9 mouse cellular contexts compared by ENCODE assay signal in genomic region chr2:152397004-152397589, GRCm38 (mm10). TPM values are rescaled to one million over a fixed set of nuclear protein-coding genes. Genes with fewer than 3 reads are reported as not detected.
DNase-seq lines count a peak whose midpoint lies in the region; ATAC-seq lines count a peak whose summit lies in the region.
"Had no signal": no experiment of that assay in that cellular context is flagged by ENCODE, and none has a peak within 500 bp of the region (broad histone marks: within the 10 kb centered on the region; RNA-seq: fewer than 3 reads in every experiment).

No protein-coding gene starts in this region.

- peak overlapping the region; percentile 98 for H3K27ac ChIP-seq in forebrain, embryonic 11.5 days (ENCODE audit: low read depth, low read length)
- peak overlapping the region; percentile 98 for H3K27ac ChIP-seq in heart, embryonic 16.5 days (ENCODE audit: low read length)
- H3K27ac ChIP-seq in liver, embryonic 15.5 days (replicated peaks), result peak overlapping the region; percentile 94
- H3K27ac ChIP-seq in neural tube, embryonic 15.5 days (replicated peaks), result peak overlapping the region; percentile 99

- peaks cover 13% of the 10 kb centered on the region for H3K4me1 ChIP-seq in forebrain, embryonic 11.5 days (replicated peaks; ENCODE audit: control insufficient read depth, insufficient read depth, low read length)
- H3K4me1 ChIP-seq in heart, embryonic 16.5 days (ENCODE audit: control insufficient read depth, insufficient read depth, low read length), result peaks cover 31% of the 10 kb centered on the region
- H3K4me1 ChIP-seq in liver, embryonic 15.5 days (replicated peaks), result peaks cover 58% of the 10 kb centered on the region
- peaks cover 43% of the 10 kb centered on the region for H3K4me1 ChIP-seq in neural tube, embryonic 15.5 days

- DNase-seq in CD4-positive, CD25-positive, alpha-beta regulatory T cell, adult 2 months (ENCODE audit: low read depth, low spot score), result peak; percentile 76
- DNase-seq in adrenal gland, postnatal 4 days (ENCODE audit: low spot score in 2 of 2), result peak; percentile 64 to 68
- DNase-seq in forebrain, embryonic 11.5 days (ENCODE audit: low spot score), result peak; percentile 92
- peak; percentile 76 to 93 for DNase-seq in kidney, postnatal 25 days
- peak; percentile 84 for DNase-seq in testis, postnatal 14 days (ENCODE audit: low spot score)

- peak overlapping the region; percentile 93 for H3K9ac ChIP-seq in forebrain, embryonic 11.5 days (ENCODE audit: low read length)
- H3K9ac ChIP-seq in heart, embryonic 16.5 days (ENCODE audit: low read length), result peak overlapping the region; percentile 98
- H3K9ac ChIP-seq in liver, embryonic 15.5 days, result peak overlapping the region; percentile 76
- peak overlapping the region; percentile 97 for H3K9ac ChIP-seq in neural tube, embryonic 15.5 days (replicated peaks)

- no peaks in the 10 kb centered on the region; the same call in 1 of the 2 replicates for H3K36me3 ChIP-seq in forebrain, embryonic 11.5 days (ENCODE audit: control insufficient read depth, insufficient read depth, low read length)
- H3K36me3 ChIP-seq in heart, embryonic 16.5 days (ENCODE audit: control insufficient read depth, insufficient read depth), result no peaks in the 10 kb centered on the region
- H3K36me3 ChIP-seq in liver, embryonic 15.5 days (replicated peaks), result no peaks in the 10 kb centered on the region
- no peaks in the 10 kb centered on the region for H3K36me3 ChIP-seq in neural tube, embryonic 15.5 days

- H3K9me3 ChIP-seq in forebrain, embryonic 11.5 days (ENCODE audit: control insufficient read depth, low read length), result no peaks in the 10 kb centered on the region
- H3K9me3 ChIP-seq in heart, embryonic 16.5 days (replicated peaks; ENCODE audit: control insufficient read depth, low read length), result no peaks in the 10 kb centered on the region
- no peaks in the 10 kb centered on the region for H3K9me3 ChIP-seq in liver, embryonic 15.5 days (replicated peaks)
- no peaks in the 10 kb centered on the region for H3K9me3 ChIP-seq in neural tube, embryonic 15.5 days (replicated peaks)

- H3K4me3 ChIP-seq in forebrain, embryonic 11.5 days (ENCODE audit: low read depth, low read length), result peak overlapping the region; percentile 93
- H3K4me3 ChIP-seq in heart, embryonic 16.5 days (ENCODE audit: low read length), result peak overlapping the region; percentile 91
- H3K4me3 ChIP-seq in liver, embryonic 15.5 days (replicated peaks), result peak overlapping the region; percentile 83
- peak overlapping the region; percentile 88 for H3K4me3 ChIP-seq in neural tube, embryonic 15.5 days (replicated peaks)

- peak; percentile 8; the same call in 1 of the 2 replicates for ATAC-seq in forebrain, embryonic 11.5 days (replicated peaks; ENCODE audit: low FRiP score)
- 0 out of 2 replicates have a peak, but pooled peaks have one; percentile 7 for ATAC-seq in heart, embryonic 16.5 days (replicated peaks; ENCODE audit: extremely low read depth, insufficient read depth, low FRiP score)
- peak; percentile 8; the same call in 1 of the 2 replicates for ATAC-seq in liver, embryonic 15.5 days (ENCODE audit: insufficient read depth)
- ATAC-seq in neural tube, embryonic 15.5 days (ENCODE audit: low FRiP score), result peak; percentile 6

- H3K4me2 ChIP-seq in forebrain, embryonic 11.5 days (ENCODE audit: low read depth, low read length, severe bottlenecking), result peak overlapping the region; percentile 62
- H3K4me2 ChIP-seq in heart, embryonic 16.5 days (ENCODE audit: low read depth, low read length), result peak overlapping the region; percentile 94
- H3K4me2 ChIP-seq in liver, embryonic 15.5 days, result peak overlapping the region; percentile 100
- peak overlapping the region; percentile 82 for H3K4me2 ChIP-seq in neural tube, embryonic 15.5 days

- WGBS in forebrain, embryonic 11.5 days, result under 1% methylated on average over 76 of the region's 77 CpGs
- whole genome bisulfite sequencing in heart, embryonic 16.5 days, result 0% methylated on average over 64 of the region's 77 CpGs
- WGBS in liver, embryonic 15.5 days (ENCODE audit: insufficient replicate concordance), result under 1% methylated on average over 77 of the region's 77 CpGs
- WGBS in neural tube, embryonic 15.5 days, result under 1% methylated on average over 74 of the region's 77 CpGs

- no peaks in the 10 kb centered on the region for H3K27me3 ChIP-seq in forebrain, embryonic 11.5 days (ENCODE audit: control insufficient read depth, insufficient read depth, low read length)
- no peaks in the 10 kb centered on the region for H3K27me3 ChIP-seq in heart, embryonic 16.5 days (ENCODE audit: control insufficient read depth, insufficient read depth, low read length)
- H3K27me3 ChIP-seq in liver, embryonic 15.5 days, result no peaks in the 10 kb centered on the region; the same call in 1 of the 2 replicates
- no peaks in the 10 kb centered on the region for H3K27me3 ChIP-seq in neural tube, embryonic 15.5 days (replicated peaks)

RNA-seq across cellular contexts. Expression of gene Sox12, which starts 0.8 kb away (rescaled TPM):
- total RNA-seq in adrenal gland, postnatal 4 days (2021), result 10 to 100 TPM; 50.9 to 51.1 TPM
- polyA plus RNA-seq in forebrain, embryonic 11.5 days (2014; fragmentation: Nextera tagmentation; extraction: Ambion mirVana), result 20.4 and 22.9 TPM in 2 replicates
- 5.4 and 7.3 TPM in 2 replicates for polyA plus RNA-seq in heart, embryonic 16.5 days (2015; fragmentation: Nextera tagmentation; extraction: Ambion mirVana)
- polyA plus RNA-seq in liver, embryonic 15.5 days (2015; fragmentation: Nextera tagmentation; extraction: Ambion mirVana), result 1.2 and 1.5 TPM in 2 replicates
- 10.1 and 12.1 TPM in 2 replicates for polyA plus RNA-seq in neural tube, embryonic 15.5 days (2015; fragmentation: Nextera tagmentation; extraction: Ambion mirVana)

RNA-seq across cellular contexts. Expression of gene Zcchc3, which starts 17.7 kb away (rescaled TPM):
- 10 to 100 TPM; 18.5 to 20.2 TPM for total RNA-seq in adrenal gland, postnatal 4 days (2021)
- 59.4 and 63.9 TPM in 2 replicates for polyA plus RNA-seq in forebrain, embryonic 11.5 days (2014; fragmentation: Nextera tagmentation; extraction: Ambion mirVana)
- polyA plus RNA-seq in heart, embryonic 16.5 days (2015; fragmentation: Nextera tagmentation; extraction: Ambion mirVana), result 24.3 and 26.0 TPM in 2 replicates
- 9.1 and 9.5 TPM in 2 replicates for polyA plus RNA-seq in liver, embryonic 15.5 days (2015; fragmentation: Nextera tagmentation; extraction: Ambion mirVana)
- 17.5 and 18.7 TPM in 2 replicates for polyA plus RNA-seq in neural tube, embryonic 15.5 days (2015; fragmentation: Nextera tagmentation; extraction: Ambion mirVana)

RNA-seq across cellular contexts. Expression of gene 6820408C15Rik, which starts 18.3 kb away (rescaled TPM):
- total RNA-seq in adrenal gland, postnatal 4 days (2021), result under 1 TPM; 0.37 to 0.56 TPM
- 0.41 and 0.79 TPM in 2 replicates for polyA plus RNA-seq in forebrain, embryonic 11.5 days (2014; fragmentation: Nextera tagmentation; extraction: Ambion mirVana)
- polyA plus RNA-seq in heart, embryonic 16.5 days (2015; fragmentation: Nextera tagmentation; extraction: Ambion mirVana), result 3.5 TPM in 2 replicates
- 0.13 and 0.20 TPM in 2 replicates for polyA plus RNA-seq in liver, embryonic 15.5 days (2015; fragmentation: Nextera tagmentation; extraction: Ambion mirVana)
- polyA plus RNA-seq in neural tube, embryonic 15.5 days (2015; fragmentation: Nextera tagmentation; extraction: Ambion mirVana), result 1.2 and 1.5 TPM in 2 replicates
- total RNA-seq: common myeloid progenitor, adult 5-6 weeks had no signal

RNA-seq across cellular contexts. Expression of gene Nrsn2, which starts 20.7 kb away (rescaled TPM):
- 1 to 10 TPM; 4.4 to 4.5 TPM for total RNA-seq in adrenal gland, postnatal 4 days (2021)
- polyA plus RNA-seq in forebrain, embryonic 11.5 days (2014; fragmentation: Nextera tagmentation; extraction: Ambion mirVana), result 6.3 and 7.6 TPM in 2 replicates
- polyA plus RNA-seq in heart, embryonic 16.5 days (2015; fragmentation: Nextera tagmentation; extraction: Ambion mirVana), result 1.2 and 1.3 TPM in 2 replicates
- polyA plus RNA-seq in liver, embryonic 15.5 days (2015; fragmentation: Nextera tagmentation; extraction: Ambion mirVana), result not detected in 2 replicates
- 50.9 and 60.3 TPM in 2 replicates for polyA plus RNA-seq in neural tube, embryonic 15.5 days (2015; fragmentation: Nextera tagmentation; extraction: Ambion mirVana)
- total RNA-seq: common myeloid progenitor, adult 5-6 weeks had no signal

RNA-seq across cellular contexts. Expression of gene Trib3, which starts 53.3 kb away (rescaled TPM):
- 1 to 10 TPM; 4.3 to 4.9 TPM for total RNA-seq in adrenal gland, postnatal 4 days (2021)
- 1.3 and 2.1 TPM in 2 replicates for polyA plus RNA-seq in forebrain, embryonic 11.5 days (2014; fragmentation: Nextera tagmentation; extraction: Ambion mirVana)
- 3.3 and 3.8 TPM in 2 replicates for polyA plus RNA-seq in heart, embryonic 16.5 days (2015; fragmentation: Nextera tagmentation; extraction: Ambion mirVana)
- polyA plus RNA-seq in liver, embryonic 15.5 days (2015; fragmentation: Nextera tagmentation; extraction: Ambion mirVana), result 3.8 and 4.4 TPM in 2 replicates
- polyA plus RNA-seq in neural tube, embryonic 15.5 days (2015; fragmentation: Nextera tagmentation; extraction: Ambion mirVana), result 1.8 and 1.9 TPM in 2 replicates
- total RNA-seq: common myeloid progenitor, adult 5-6 weeks had no signal

Comparison
In these comparisons a context has a peak if more than half of its experiments do, and no peak if none do; other contexts are left out.
1. Peak in every context shown above with its lines: DNase-seq, ATAC-seq, H3K4me3 ChIP-seq and H3K27ac ChIP-seq.